Mouse (Mus musculus) midbrain, embryonic 14.5 days (tissue): Measurements from ENCODE around the gene Art2b. TPM values are rescaled to one million over a fixed set of nuclear protein-coding genes. Genes with fewer than 3 reads are reported as not detected.
A peak's percentile ranks its signal among the peaks of the same experiment; 100 is the strongest.
"Not testable (repeated sequence)": the region's sequence is repeated elsewhere in the genome, so short reads cannot be mapped to it uniquely, and the experiment has no call there.

Experiments used
- ATAC-seq: fragments of 200-750 bp; cut with Nextera tagmentation; 2 replicates; pipeline ENCODE4 v1.8.0; 2017; ENCODE audit warnings: moderate number of reproducible peaks, moderate library complexity; ENCODE audit not compliant: low FRiP score, low TSS enrichment
- DNase-seq: peaks from one replicate; pipeline ENCODE4 v3.0.0-alpha.2; 2015
- H3K27ac ChIP-seq: fragments of 300-500 bp; sonication (generic); replicated peaks from 2 replicates; pipeline ENCODE4 v1.5.1; 2014; ENCODE audit warnings: mild to moderate bottlenecking, low read depth, low read length, moderate library complexity
- H3K27me3 ChIP-seq: fragments of 300-500 bp; sonication (generic); 2 replicates; pipeline ENCODE4 v1.6.1; 2014; ENCODE audit warnings: low read length, control low read depth, mixed read lengths; ENCODE audit not compliant: control insufficient read depth, insufficient read depth
- H3K36me3 ChIP-seq: fragments of 300-500 bp; sonication (generic); 2 replicates; pipeline ENCODE4 v1.6.1; 2014; ENCODE audit warnings: low read length, control low read depth; ENCODE audit not compliant: control insufficient read depth, insufficient read depth
- H3K4me1 ChIP-seq: fragments of 300-500 bp; sonication (generic); 2 replicates; pipeline ENCODE4 v1.6.1; 2014; ENCODE audit warnings: mild to moderate bottlenecking, antibody characterized with exemption, low read length, control low read depth; ENCODE audit not compliant: control insufficient read depth, insufficient read depth
- H3K4me2 ChIP-seq: fragments of 300-500 bp; sonication (generic); 2 replicates; pipeline ENCODE4 v1.6.1; 2014; ENCODE audit warnings: mild to moderate bottlenecking, low read length, moderate library complexity
- H3K4me3 ChIP-seq: fragments of 300-500 bp; sonication (generic); replicated peaks from 2 replicates; pipeline ENCODE4 v1.5.1; 2014; ENCODE audit warnings: low read depth, low read length
- H3K9ac ChIP-seq: fragments of 300-500 bp; sonication (generic); replicated peaks from 2 replicates; pipeline ENCODE4 v1.6.1; 2014; ENCODE audit warnings: mild to moderate bottlenecking, low read length, moderate library complexity
- H3K9me3 ChIP-seq: fragments of 300-500 bp; sonication (generic); 2 replicates; pipeline ENCODE4 v1.6.1; 2016; ENCODE audit warnings: low read length, control low read depth, mixed read lengths; ENCODE audit not compliant: control insufficient read depth
- WGBS: fragments of 180-500 bp; shearing (Covaris S2); extraction: QIAGEN DNeasy Blood & Tissue Kit; methylation state at CpG from one replicate; pipeline ENCODE4 v1.1.7; 2014; 5-methylcytosine and 5-hydroxymethylcytosine counted together
- polyA plus RNA-seq: library from polyadenylated mRNA; unstranded; fragments of >200 nt; fragmentation: Nextera tagmentation; extraction: Ambion mirVana; gene quantifications from 2 replicates; pipeline ENCODE4 v1.2.1, GENCODE M21; 2014

Gene Art2b
- not detected in 2 replicates for polyA plus RNA-seq

DNA sequence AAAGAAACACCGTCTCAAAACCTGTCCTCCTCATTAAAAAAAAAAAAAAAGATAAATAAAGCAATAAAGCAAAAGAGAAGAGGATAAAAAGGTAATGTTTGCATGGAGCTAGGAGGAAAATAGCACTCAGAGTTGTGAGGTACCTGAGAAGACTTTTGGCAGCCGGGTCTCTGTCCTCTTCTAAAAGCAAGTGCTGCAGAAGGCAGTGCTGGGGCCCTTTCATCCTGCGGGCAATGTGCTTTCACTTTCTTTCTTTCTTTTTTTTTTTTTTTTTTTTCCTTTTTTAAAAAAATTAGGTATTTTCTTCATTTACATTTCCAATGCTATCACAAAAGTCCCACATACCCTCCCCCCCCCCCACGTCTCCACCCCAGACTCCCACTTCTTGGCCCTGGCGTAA lies at the start of gene Art2b:
Gene Art2b (minus strand): TSS at position 193 of the 400 bp plus-strand sequence.
- ATAC-seq (no peak), DNase-seq (no peak)
- Histone ChIP-seq H3K9me3 (no peaks in the 10 kb centered on the region), H3K4me3 (no peak within 1 kb of the TSS), H3K9ac (no peak within 1 kb of the TSS), H3K4me1 (no peaks in the 10 kb centered on the region), H3K4me2 (no peak within 1 kb of the TSS), H3K36me3 (no peaks in the 10 kb centered on the region), H3K27me3 (no peaks in the 10 kb centered on the region), H3K27ac (no peak within 1 kb of the TSS)
- WGBS, result 84% methylated on average over 5 of the region's 5 CpGs

DNA sequence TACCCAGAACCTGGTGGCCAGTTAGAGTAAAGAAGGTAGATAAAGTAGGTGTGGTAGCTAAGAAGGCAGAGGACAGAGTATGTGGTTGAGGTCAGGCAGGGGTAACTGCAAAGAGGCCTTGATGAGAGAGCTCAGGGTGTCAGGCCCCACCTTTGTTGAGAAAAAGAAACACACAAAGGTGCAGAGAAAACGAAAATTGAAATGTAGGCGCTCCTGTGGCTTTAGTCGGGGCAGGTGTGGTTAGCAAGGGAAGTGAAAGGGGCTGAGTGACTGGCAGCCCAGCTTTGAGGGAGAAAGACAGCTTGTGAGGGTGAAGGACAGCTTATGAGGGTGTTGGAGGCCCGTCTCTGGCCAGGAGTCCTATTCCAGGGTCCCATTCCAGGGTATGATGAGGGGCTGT lies 49.1 kb upstream of the Art2b start:
- Histone ChIP-seq H3K4me1 (no peaks in the 10 kb centered on the region), H3K9ac (no peak overlapping the region), H3K9me3 (no peaks in the 10 kb centered on the region), H3K4me3 (no peak overlapping the region), H3K27me3 (no peaks in the 10 kb centered on the region), H3K27ac (no peak overlapping the region), H3K4me2 (no peak overlapping the region), H3K36me3 (no peaks in the 10 kb centered on the region)
- 89% methylated on average over 4 of the region's 4 CpGs for WGBS
- ATAC-seq (no peak), DNase-seq (no peak)

DNA sequence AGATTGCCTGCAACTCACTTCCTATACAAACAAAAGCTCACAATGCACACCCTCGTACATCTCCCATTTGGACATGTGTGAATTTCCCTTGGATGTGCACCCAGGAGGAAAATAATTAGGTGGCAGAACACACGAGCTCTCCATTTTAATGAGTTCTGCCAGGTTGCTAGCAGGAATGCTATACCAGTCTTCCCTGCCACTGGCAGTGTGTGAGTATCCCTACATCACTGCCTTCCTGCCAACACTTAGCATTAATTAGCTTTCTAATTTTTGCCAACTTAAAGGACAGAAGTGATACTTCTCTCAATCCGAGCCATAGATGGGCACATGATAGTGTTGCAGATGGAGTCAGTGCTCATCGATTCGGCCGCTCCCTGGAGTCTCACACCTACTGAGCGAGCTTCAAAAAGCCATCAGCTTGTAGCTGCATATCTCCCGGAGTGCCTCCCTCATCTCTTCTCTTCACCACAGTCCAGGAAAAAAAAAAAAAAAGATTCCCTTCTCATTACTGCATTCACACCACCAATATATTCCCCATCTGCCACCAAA lies 48.3 kb upstream of the Art2b start:
- Histone ChIP-seq H3K9me3 (no peaks in the 10 kb centered on the region), H3K27me3 (no peaks in the 10 kb centered on the region), H3K4me3 (no peak overlapping the region), H3K9ac (no peak overlapping the region), H3K27ac (no peak overlapping the region), H3K4me2 (no peak overlapping the region), H3K36me3 (no peaks in the 10 kb centered on the region), H3K4me1 (no peaks in the 10 kb centered on the region)
- no peak for DNase-seq
- ATAC-seq, result no peak
- WGBS, result 76% methylated on average over 8 of the region's 8 CpGs

DNA sequence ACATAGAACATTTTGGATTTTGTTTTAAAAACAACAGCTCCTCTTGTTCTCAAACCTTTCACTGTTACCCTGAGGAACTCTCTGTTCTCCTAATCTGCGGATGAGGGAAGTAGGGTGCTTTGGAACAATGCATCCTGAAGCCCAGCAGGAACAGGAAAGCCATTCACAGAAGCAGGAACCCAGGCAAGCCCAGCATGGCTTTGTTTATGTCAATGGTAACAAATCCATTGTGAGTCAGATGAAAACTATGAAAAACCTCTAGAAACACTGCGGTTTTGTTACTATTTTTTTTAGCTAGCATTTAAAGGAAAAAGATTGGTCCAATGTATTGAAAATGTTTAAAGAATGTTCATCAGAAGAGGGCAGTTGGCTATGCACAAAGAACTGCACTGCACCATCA lies 43.1 kb upstream of the Art2b start:
- Histone ChIP-seq H3K4me1 (no peaks in the 10 kb centered on the region), H3K36me3 (no peaks in the 10 kb centered on the region), H3K4me3 (no peak overlapping the region), H3K27ac (no peak overlapping the region), H3K9me3 (no peaks in the 10 kb centered on the region), H3K9ac (no peak overlapping the region), H3K27me3 (no peaks in the 10 kb centered on the region), H3K4me2 (no peak overlapping the region)
- 44% methylated on average over 2 of the region's 2 CpGs for WGBS
- no peak for DNase-seq
- ATAC-seq, result no peak

DNA sequence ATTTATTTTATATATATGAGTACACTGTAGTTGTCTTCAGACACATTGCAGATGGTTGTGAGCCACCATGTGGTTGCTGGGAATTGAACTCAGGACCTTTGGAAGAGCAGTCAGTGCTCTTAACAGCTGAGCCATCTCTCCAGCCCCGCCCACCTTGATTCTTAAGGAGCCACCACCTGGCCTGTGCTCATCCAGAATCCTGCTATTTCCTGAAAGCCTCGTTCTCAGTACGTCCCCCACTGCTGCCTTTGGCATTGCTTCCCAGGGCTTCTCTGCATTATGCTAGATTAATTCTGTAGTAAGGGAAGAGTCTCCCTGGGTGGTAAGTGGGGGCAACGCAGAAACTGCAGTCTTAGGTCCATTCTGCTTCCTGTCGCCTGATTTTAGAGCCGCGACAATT lies 41.8 kb upstream of the Art2b start:
- H3K27me3 ChIP-seq, H3K4me3 ChIP-seq, H3K9ac ChIP-seq, H3K27ac ChIP-seq, ATAC-seq, H3K4me2 ChIP-seq, H3K4me1 ChIP-seq, H3K9me3 ChIP-seq, DNase-seq, H3K36me3 ChIP-seq: not testable (repeated sequence)
- WGBS, result 66% methylated on average over 7 of the region's 7 CpGs

DNA sequence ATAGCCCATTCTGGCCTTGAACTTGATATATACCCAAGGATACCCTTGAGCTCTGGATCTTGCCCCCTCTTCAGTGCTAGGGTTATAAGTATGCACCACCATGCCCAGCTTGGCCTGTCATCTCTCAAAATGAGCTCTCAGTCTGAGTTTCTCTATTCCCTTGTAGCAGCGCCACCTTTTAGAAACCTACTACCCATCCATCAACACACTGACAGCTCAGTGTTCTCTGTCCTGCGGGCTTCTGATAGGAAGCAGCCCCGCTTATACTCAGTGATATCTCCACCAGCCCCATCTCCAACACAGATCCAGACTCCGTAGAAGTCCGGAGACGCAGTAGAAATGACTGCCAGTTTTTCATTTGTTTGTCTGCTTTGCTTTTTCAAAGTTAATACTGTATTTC lies 38.9 kb upstream of the Art2b start:
- Histone ChIP-seq H3K4me1 (0 out of 2 replicates have a peak, but pooled peaks cover 3% of the 10 kb centered on the region), H3K36me3 (no peaks in the 10 kb centered on the region), H3K4me2 (no peak overlapping the region), H3K9me3 (no peaks in the 10 kb centered on the region), H3K4me3 (no peak overlapping the region), H3K9ac (no peak overlapping the region), H3K27ac (no peak overlapping the region), H3K27me3 (no peaks in the 10 kb centered on the region)
- WGBS, result 88% methylated on average over 6 of the region's 6 CpGs
- ATAC-seq (no peak), DNase-seq (no peak)

DNA sequence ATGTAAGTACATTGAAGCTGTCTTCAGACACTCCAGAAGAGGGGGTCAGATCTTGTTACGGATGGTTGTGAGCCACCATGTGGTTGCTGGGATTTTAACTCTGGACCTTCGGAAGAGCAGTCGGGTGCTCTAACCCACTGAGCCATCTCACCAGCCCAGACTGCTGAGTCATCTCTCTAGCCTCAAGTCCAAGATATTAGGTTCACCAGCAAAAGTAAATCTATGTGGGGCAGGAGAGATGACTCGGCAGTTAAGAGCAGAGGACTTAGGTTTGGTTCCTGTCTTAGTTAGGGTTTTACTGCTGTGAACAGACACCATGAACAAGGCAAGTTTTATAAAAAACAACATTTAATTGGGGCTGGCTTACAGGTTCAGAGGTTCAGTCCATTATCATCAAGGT lies 36.5 kb upstream of the Art2b start:
- not testable (repeated sequence) for H3K9ac ChIP-seq, H3K4me2 ChIP-seq, H3K36me3 ChIP-seq, H3K4me3 ChIP-seq, H3K4me1 ChIP-seq, DNase-seq, ATAC-seq, H3K27me3 ChIP-seq, H3K9me3 ChIP-seq, H3K27ac ChIP-seq
- WGBS, result 91% methylated on average over 4 of the region's 4 CpGs

DNA sequence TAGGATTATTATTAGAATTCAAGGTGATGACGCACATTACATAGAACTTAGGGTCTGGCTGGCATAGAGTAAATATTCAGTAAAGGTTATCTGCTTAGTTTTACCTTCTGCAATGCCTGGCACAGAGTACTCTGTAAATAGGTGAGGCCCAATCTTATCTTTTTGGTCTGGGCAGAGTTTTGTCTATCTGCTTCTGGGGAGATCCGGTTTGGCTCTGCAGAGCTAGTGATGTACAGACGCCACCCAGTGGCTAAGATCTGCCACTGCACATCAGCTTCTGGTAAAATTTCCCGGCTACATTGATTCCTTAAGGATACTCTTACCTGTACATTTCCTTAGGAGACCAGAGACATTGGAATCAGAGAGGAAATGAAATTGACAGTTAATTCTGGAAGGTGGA lies 35.0 kb upstream of the Art2b start:
- 25% methylated on average over 4 of the region's 4 CpGs for WGBS
- ATAC-seq, result no peak

DNA sequence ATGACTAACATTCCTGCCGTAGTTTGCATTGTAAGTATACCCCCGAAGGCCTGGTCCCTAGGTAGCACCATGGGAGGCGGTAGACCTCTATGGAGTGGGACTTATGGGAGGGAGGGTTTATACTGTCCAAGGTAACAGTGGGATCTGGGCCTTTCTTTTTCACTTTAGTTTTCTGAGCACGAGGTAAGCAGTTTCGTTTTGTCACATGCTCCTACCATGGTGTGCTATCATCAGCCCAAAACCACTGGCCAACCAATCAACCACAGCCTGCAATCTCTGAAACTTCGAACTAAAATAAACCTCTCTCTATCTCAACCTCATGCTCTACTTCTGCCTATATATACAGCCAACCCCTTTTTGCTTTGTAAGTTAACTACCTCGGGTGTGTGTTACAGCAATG lies 32.9 kb upstream of the Art2b start:
- Histone ChIP-seq H3K4me1 (0 out of 2 replicates have a peak, but pooled peaks cover 3% of the 10 kb centered on the region), H3K27me3 (no peaks in the 10 kb centered on the region), H3K4me3 (no peak overlapping the region), H3K27ac (no peak overlapping the region), H3K9ac (no peak overlapping the region), H3K4me2 (no peak overlapping the region), H3K9me3 (no peaks in the 10 kb centered on the region), H3K36me3 (no peaks in the 10 kb centered on the region)
- no peak for DNase-seq
- 84% methylated on average over 7 of the region's 7 CpGs for WGBS
- ATAC-seq, result no peak

More for the DNA sequence above, 35.0 kb upstream of the Art2b start:
- Histone ChIP-seq H3K36me3 (no peaks in the 10 kb centered on the region), H3K4me2 (no peak overlapping the region), H3K27ac (no peak overlapping the region), H3K4me3 (no peak overlapping the region), H3K27me3 (no peaks in the 10 kb centered on the region), H3K9ac (no peak overlapping the region), H3K9me3 (no peaks in the 10 kb centered on the region), H3K4me1 (0 out of 2 replicates have a peak, but pooled peaks cover 3% of the 10 kb centered on the region)
- peak; percentile 80 for DNase-seq
